Mouse (Mus musculus) mature B cell (primary cell): ENCODE measurements around the gene Ftl1.
"Not testable (repeated sequence)": the region's sequence is repeated elsewhere in the genome, so short reads cannot be mapped to it uniquely, and the experiment has no call there.

Experiments
- in situ Hi-C: fragments of 300-500 bp; cut with MboI; formaldehyde crosslinking; loops from 2 replicates; pipeline ENCODE4 v1.14.3; 2019

Ftl1 gene

GRCm38 (mm10) chr7:45459564-45460140, at the start of gene Ftl1:
TSS of gene Ftl1 (minus strand) at chr7:45459884.
- in situ Hi-C loops: not testable (repeated sequence)

DNA sequence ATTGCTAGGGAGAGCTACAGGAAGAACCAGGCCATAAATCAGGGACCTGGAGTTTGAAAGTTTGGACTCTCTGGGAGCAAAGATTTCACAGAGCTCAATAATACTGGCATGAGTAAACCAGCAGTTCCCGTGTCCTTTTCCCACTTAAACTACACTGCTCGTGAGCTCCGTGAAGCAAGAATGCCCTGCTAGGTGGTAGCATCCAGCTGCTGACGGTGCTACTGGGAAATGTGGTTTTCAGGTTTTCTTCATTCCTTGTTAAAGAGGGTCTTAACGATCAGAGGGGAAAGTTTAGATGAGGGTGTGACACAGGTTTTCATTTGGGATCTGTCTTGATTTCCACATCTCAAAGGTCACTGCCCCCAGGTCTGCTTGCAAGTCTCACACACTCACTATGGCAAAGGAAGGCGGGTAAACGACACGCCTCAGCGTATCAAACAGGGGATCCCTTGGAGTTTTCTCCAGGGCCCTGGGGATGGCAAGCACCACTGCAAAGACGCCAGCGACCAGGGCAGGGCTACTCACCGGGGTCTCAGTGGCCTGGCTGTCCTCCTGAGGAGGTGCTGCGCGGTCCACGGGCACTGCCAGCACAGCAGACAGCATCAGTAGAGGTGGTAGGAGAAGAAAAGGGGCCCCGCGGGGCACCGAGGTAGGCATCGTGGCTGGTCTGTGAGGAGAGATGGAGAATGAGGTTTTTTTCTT, 49.6 kb upstream of the Ftl1 start:
- in situ Hi-C loops: no loop called here

DNA sequence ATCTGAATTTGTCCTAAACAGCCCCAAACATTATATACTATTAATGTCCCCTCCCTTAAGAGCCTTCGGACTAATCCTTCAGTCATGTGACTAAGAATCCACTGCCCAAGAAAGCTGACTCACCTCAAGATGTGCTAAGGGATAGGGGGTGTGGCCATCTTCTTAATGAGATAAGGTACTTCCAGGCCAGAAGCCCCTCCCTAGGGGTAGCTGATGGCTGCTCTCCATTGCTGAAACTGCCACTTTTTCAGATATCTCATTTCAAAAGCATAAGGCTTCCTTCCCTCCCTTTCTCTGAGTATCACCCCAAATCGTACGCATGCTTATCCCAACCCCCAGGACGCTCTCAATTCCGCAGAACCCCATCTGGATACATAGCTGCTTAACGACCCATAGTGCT, 48.9 kb upstream of the Ftl1 start:
- in situ Hi-C loops: no loop called here

- in situ Hi-C loops: no loop called here
Observed at GRCm38 (mm10) chr7:45507583-45507982, 47.9 kb upstream of the Ftl1 start.

GRCm38 (mm10) chr7:45498427-45498826, 38.7 kb upstream of the Ftl1 start:
- in situ Hi-C loops: no loop called here

GRCm38 (mm10) chr7:45494548-45494947, 34.9 kb upstream of the Ftl1 start:
- in situ Hi-C loops: no loop called here

GRCm38 (mm10) chr7:45492951-45493350, 33.3 kb upstream of the Ftl1 start:
- in situ Hi-C loops: no loop called here

DNA sequence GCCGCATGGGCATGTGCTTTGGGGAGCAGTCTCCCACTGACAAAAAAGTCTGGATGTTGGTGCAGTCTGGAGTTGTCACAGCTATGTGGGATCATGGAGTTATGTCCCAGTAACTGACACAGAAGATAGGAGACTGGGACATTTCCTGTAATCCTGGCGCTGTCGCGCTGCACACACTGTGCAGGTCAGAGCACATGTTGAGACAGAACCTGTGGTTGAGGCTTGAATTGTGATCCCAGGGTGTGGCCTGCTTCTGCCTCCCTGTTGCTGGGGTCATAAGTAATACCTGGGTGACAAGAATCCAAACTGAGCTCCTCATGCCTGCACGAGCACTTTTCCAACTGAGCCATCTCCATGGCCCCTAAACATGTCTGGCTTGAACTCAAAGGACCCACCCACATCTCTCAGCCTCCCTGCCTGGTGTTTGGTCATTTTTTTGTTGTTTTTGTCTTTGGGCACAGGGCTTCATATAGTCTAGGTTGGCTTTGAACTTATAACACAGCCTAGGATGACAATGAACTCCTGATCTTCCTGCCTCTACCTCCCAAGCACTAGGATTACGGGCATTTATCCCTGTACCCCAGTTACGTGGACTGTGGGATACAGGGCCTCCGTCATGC, 32.7 kb upstream of the Ftl1 start:
- in situ Hi-C loops: no loop called here

DNA sequence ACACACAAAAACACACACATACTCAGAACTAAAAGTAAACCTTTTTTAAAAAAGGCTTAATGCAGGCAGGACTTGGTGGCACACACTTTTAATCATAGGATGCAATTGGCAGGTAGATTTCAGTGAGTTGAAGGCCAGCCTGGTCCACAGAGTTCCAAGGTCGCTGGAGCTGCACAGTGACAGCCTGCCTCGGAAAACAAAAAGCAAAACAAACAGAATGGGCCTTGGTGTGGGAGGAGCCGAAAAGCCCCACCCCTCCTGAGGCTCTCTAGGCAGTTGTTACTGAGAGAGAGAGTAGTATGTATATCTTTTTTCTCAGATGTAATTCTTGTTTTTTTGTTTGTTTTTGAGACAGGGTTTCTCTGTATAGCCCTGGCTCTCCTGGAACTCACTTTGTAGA, 31.6 kb upstream of the Ftl1 start:
- in situ Hi-C loops: no loop called here

DNA sequence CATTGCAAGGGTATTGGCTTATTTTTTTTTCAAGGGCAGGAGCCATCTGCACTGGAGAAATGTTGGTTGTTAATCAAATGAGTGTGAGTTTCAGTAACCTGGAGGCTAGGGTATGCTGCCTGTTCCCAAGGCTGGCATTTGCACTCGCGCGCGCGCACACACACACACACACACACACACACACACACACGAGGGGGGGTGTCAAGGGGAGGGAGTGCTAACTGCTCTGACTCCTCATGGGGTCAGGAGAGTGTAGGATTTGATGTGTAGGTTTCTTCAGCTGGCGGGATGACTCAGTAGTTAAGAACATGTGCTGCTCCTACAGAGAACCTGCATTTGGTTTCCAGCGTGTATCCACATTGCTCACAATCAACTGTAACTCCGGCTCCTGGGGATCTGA, 31.1 kb upstream of the Ftl1 start:
- in situ Hi-C loops: no loop called here

GRCm38 (mm10) chr7:45489578-45489977, 29.9 kb upstream of the Ftl1 start:
- in situ Hi-C loops: no loop called here

DNA sequence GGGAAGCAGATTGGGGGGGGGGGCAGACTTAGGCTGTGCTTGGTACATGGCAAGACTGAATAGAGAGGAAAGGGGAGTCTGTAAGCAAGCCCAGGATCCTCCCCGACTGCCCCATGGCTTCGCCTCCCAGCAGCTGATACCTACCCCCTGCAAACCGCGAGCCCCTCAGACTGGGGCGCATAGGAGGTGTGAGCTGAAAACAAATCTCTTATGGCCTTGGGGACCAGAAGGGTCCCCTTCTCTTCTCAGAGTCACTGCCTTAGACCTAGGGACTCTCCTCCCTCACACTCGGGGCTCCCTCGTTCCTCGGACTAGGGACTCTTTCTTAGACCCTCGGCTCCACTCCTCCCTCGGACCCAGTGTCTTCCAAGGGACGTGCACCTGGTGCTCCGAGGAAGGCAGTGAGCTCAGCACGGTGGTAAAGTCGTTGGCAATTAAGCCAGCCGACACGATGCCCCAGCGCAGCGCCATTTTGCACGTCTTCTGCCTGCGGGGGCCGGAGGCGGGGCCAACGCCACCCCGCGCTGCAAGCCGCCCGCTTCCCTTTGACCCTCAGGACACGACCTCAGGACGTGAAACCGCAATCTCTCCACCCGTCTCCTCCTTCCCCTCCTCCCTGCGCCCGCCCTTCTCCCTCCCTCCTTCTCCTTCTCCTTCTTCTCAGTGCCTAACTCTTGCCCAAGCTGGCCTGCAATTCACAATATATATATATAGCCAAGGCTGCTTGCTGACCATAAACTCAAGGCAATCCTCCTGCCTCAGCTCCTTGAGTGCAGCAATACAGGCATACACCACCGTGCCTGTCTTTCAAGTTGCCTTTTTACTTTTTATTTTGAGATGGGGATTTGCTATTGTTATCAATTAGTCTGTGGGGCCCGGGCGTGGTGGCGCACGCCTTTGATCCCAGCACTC, 28.9 kb upstream of the Ftl1 start, which contains the start of gene Dhdh:
Dhdh (minus strand) TSS at position 513 of the 912 bp plus-strand sequence.
- in situ Hi-C loops: no loop called here

- in situ Hi-C loops: no loop called here
Observed at GRCm38 (mm10) chr7:45487861-45488292, 28.2 kb upstream of the Ftl1 start.

DNA sequence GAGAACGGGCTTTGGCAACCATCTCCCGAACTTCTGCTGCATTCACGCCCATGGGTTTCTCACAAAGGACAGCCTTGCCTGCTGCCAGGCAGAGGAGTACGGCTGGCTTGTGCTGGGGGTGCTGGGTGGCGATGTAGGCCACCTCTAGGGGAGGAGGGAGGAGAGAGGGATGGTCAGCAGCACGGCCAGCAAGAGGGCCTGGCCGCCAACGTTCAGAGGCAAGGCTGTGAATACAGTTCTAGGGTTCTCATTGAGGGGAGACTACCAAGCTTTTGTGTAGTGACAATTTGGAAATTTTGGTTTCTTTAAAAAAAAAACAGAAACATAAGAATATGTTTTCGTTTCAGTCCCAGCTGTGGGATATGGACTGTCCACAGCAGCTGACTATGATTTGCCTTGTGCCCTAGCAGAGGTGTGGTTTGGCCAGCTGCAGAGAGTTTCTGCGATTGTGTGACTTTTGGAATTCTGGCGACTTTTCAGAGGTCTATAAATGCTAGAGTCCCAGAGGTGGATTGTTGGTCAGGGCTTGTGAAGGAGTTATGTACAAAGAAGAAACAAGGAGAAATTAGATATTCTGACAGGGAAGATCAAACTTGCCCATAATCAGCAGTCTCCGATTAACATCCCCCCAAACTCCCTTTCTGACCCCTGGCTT, 27.2 kb upstream of the Ftl1 start, which contains the start of gene Gm45808:
Gm45808 (minus strand) TSS at position 51 of the 655 bp plus-strand sequence.
- in situ Hi-C loops: no loop called here

DNA sequence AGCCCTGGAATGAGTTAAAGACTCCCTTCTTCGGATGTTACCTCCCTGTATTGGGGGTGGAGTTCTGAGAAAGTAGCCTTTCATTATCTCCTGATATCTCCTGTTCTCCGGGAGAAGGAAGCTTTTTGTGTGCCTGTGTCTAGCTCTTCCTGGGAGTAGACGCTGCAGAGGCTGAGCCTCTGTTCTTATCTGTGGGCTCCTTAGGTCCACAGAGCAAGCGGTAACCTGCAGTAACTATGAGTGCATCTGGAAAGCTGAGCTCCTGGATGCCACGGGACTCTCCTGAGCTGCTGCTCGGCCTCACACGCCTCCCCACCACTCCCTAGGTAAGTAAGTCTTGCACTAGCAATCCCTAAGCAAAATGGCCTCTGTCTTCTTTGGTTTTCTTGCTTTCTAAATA, 26.5 kb upstream of the Ftl1 start:
- in situ Hi-C loops: no loop called here

DNA sequence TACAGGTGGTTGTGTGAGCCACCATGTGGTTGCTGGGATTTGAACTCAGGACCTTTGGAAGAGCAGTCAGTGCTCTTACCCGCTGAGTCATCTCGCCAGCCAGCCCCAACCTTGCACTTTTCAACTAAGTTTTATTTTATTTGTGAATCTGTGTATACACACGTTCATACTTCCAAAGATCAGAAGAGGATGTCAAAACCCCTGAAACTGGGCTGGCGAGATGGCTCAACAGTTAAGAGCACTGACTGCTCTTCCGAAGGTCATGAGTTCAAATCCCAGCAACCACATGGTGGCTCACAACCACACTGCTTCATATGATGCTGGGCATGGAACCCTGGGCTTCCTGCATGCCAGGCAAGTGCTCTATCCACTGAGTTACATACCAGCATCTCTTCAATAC, 25.3 kb upstream of the Ftl1 start:
- in situ Hi-C loops: not testable (repeated sequence)

DNA sequence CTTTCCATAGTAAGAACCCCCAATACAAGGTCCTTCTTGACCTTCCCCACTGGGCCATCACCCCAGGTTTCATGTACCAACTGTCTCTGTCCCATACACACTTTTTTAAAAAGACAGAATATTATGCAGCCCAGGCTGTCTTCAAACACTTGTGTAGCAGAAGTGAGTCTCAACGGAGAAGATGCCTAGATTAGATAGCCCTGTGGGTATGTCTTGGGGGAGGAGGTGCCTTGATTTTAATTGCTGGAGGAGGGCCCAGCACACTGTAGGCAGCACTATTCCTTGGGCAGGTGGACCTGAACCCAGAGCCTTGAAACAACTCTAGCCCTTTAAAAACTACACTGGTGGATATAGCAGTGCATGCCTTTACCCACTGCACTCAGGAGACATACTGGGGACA, 22.5 kb upstream of the Ftl1 start:
- in situ Hi-C loops: no loop called here

- in situ Hi-C loops: no loop called here
Observed at GRCm38 (mm10) chr7:45481374-45481927, 21.8 kb upstream of the Ftl1 start, which contains the start of gene Tulp2. TSS of gene Tulp2 (plus strand) at chr7:45481877.

GRCm38 (mm10) chr7:45480310-45480709, 20.6 kb upstream of the Ftl1 start:
- in situ Hi-C loops: not testable (repeated sequence)

DNA sequence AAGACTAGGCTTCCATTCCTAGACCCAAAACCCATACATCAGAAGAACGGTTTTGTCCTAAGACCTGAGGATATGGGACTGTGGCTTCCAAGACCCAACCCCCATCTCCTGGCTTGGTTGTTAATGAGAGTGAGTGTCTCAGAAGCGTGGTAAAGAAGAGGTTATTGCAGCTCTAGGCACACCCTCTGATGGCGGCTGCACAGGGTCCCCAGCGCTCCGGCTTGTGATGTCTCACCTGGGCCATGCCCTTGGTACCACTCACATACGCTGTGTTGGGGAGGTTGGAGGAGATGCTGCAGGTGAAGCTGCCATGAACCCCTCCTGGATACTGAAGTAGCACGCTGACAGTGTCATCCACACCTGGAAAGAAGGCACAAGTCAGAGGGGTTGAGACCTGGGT, 19.1 kb upstream of the Ftl1 start:
- in situ Hi-C loops: no loop called here

- in situ Hi-C loops: no loop called here
Observed at GRCm38 (mm10) chr7:45477003-45477402, 17.3 kb upstream of the Ftl1 start.
